Mouse (Mus musculus) megakaryocyte-erythroid progenitor cell, adult 5-6 weeks (primary cell): ENCODE results near the gene Mgst2. TPM values are rescaled to one million over a fixed set of nuclear protein-coding genes. Genes with fewer than 3 reads are reported as not detected.

Experiments
- ATAC-seq: replicated peaks from 2 replicates; pipeline ENCODE4 v1.8.0; 2016; ENCODE audit warnings: mild to moderate bottlenecking, inconsistent platforms; ENCODE audit not compliant: severe bottlenecking, poor library complexity, low FRiP score, low TSS enrichment
- total RNA-seq, 2 experiments: library from RNA; stranded (forward) in 1 of 2; stranded (reverse) in 1 of 2; fragments of 200-1000, 215-1000 nt in 1 of 2; fragments of >200 nt in 1 of 2; fragmentation: Nextera tagmentation in 1 of 2; gene quantifications; 2 replicates each; pipeline ENCODE4 v1.2.3; 2014 to 2017

Gene Mgst2
- total RNA-seq, 2 experiments from 2014 or later: 0.66 to 8.3 TPM

DNA sequence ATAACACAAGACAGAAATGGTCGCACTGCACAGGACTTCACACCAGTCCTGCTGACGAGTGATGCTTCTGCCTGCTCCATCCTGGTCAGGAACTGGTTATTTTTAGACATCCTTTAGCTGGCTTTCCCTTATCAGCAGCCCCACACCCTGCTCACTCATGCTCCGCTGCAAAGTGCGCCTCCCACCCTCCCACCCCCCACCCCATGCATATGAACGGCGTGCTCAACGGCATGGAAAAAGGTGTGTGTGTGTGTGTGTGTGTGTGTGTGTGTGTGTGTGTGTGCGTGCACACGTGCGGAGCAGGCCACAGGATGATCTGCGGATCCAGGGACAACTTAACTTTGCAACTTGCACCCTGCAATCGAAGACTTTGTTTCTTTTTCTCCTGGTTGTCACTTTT is 68.3 kb downstream of the Mgst2 start:
- ATAC-seq: peak; percentile 83

GRCm38 (mm10) chr3:51729109-51729918 is 69.2 kb downstream of the Mgst2 start:
- ATAC-seq: no peak

DNA sequence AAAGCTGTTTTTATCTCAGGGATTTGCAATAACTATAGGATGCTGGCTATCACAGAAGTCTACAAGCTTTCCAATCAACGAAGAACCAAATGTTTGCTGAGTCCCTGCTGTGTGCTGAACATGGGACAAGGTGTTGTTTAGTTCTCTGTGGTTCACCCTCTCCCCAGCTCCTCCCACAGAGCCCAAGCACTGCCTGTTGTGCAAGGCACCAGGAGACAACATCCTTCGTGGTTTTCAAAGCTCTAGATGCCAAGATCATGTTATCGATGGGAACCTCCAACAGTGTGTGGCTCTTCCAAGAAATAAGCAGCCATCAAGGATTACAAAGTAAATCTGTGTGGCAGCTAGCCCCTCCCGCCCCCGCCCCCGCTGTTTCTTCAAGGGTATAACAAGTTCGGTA is 70.5 kb downstream of the Mgst2 start:
- no peak for ATAC-seq

DNA sequence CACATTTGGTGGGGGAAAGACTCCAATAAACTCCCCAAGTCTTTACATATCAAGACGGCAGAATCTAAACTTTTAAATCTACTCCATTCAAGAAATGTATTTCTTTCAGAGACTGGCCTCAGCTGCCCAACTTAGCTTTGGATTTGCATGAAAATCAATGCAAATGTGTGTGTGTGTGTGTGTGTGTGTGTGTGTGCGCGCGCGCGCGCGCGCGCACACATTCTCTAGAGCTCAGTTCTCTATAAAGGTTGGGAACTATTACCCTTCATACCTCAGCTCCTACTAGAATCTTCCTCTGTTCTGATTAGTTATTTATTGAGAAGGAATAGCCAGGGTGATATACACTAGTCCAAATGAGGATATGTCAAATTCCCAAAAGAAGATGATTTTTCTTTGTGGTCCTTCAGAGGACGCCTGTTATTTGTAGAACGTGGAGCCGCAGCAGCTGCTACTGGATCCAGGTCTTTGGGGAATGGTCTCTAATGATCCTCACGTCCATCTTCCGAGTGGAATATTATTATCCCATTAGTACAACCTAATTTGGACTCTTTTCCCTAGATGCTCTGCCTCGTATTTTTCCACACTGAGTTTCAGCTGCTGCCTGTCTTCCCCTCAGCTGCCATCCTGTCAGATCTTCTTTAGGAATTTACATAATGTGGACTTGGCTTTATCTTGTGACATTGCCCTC is 71.9 kb downstream of the Mgst2 start:
- ATAC-seq: no peak

Other genes with a start within 250 kb of the Mgst2 start
- gene Naa15, start 245.2 kb upstream of the Mgst2 start, total RNA-seq (2014; fragmentation: Nextera tagmentation): 116 and 129 TPM in 2 replicates
- gene Naa15, start 245.2 kb upstream of the Mgst2 start, total RNA-seq (2017): 123 and 152 TPM in 2 replicates
- gene Rab33b, start 176.4 kb upstream of the Mgst2 start, total RNA-seq (2014; fragmentation: Nextera tagmentation): 3.7 and 5.6 TPM in 2 replicates
- 5.6 and 6.8 TPM in 2 replicates for gene Rab33b, start 176.4 kb upstream of the Mgst2 start, total RNA-seq (2017)
- gene Setd7, start 99.5 kb upstream of the Mgst2 start, total RNA-seq (2014; fragmentation: Nextera tagmentation): 15.9 and 34.5 TPM in 2 replicates
- 12.5 and 19.3 TPM in 2 replicates for gene Setd7, start 99.5 kb upstream of the Mgst2 start, total RNA-seq (2017)